Mouse (Mus musculus) lung, embryonic 14.5 days (tissue): ENCODE data around the gene Rassf7. TPM values are rescaled to one million over a fixed set of nuclear protein-coding genes. Genes with fewer than 3 reads are reported as not detected.
A peak's percentile ranks its signal among the peaks of the same experiment; 100 is the strongest.

Experiments
- ATAC-seq: fragments of 200-750 bp; cut with Nextera tagmentation; 2 replicates; pipeline ENCODE4 v1.8.0; 2017; ENCODE audit warnings: mild to moderate bottlenecking, moderate TSS enrichment, moderate library complexity; ENCODE audit not compliant: insufficient read depth
- DNase-seq: peaks from one replicate; pipeline ENCODE4 v3.0.0-alpha.2; 2015
- H3K27ac ChIP-seq: fragments of 300-500 bp; sonication (generic); 2 replicates; pipeline ENCODE4 v1.5.1; 2014; ENCODE audit warnings: low read depth, mild to moderate bottlenecking, moderate library complexity
- H3K27me3 ChIP-seq: fragments of 300-500 bp; sonication (generic); 2 replicates; pipeline ENCODE4 v1.6.1; 2014; ENCODE audit warnings: low read length, control low read depth; ENCODE audit not compliant: insufficient read depth
- H3K36me3 ChIP-seq: fragments of 300-500 bp; sonication (generic); 2 replicates; pipeline ENCODE4 v1.6.1; 2014; ENCODE audit warnings: control low read depth; ENCODE audit not compliant: insufficient read depth
- H3K4me1 ChIP-seq: fragments of 300-500 bp; sonication (generic); 2 replicates; pipeline ENCODE4 v1.6.1; 2014; ENCODE audit warnings: antibody characterized with exemption, control low read depth; ENCODE audit not compliant: insufficient read depth
- H3K4me2 ChIP-seq: fragments of 300-500 bp; sonication (generic); 2 replicates; pipeline ENCODE4 v1.6.1; 2014; ENCODE audit warnings: mild to moderate bottlenecking
- H3K4me3 ChIP-seq: fragments of 300-500 bp; sonication (generic); 2 replicates; pipeline ENCODE4 v1.5.1; 2014; ENCODE audit warnings: low read depth, low read length
- H3K9ac ChIP-seq: fragments of 300-500 bp; sonication (generic); 2 replicates; pipeline ENCODE4 v1.6.1; 2014
- H3K9me3 ChIP-seq: fragments of 300-500 bp; sonication (generic); 2 replicates; pipeline ENCODE4 v1.6.1; 2016; ENCODE audit warnings: low read depth, low read length, control low read depth
- CTCF ChIP-seq: IDR thresholded peaks from 2 replicates; pipeline ENCODE4 v1.5.1; 2016; ENCODE audit warnings: antibody characterized with exemption, low read depth
- WGBS: fragments of 180-500 bp; shearing (Covaris S2); extraction: QIAGEN DNeasy Blood & Tissue Kit; methylation state at CpG from one replicate; pipeline ENCODE4 v1.1.7; 2014; 5-methylcytosine and 5-hydroxymethylcytosine counted together
- polyA plus RNA-seq: library from polyadenylated mRNA; unstranded; fragments of >200 nt; fragmentation: Nextera tagmentation; extraction: Ambion mirVana; gene quantifications from 2 replicates; pipeline ENCODE4 v1.2.1, GENCODE M21; 2014

Gene Rassf7
- polyA plus RNA-seq, 1 experiment from 2014 or later = 38.9 TPM

DNA sequence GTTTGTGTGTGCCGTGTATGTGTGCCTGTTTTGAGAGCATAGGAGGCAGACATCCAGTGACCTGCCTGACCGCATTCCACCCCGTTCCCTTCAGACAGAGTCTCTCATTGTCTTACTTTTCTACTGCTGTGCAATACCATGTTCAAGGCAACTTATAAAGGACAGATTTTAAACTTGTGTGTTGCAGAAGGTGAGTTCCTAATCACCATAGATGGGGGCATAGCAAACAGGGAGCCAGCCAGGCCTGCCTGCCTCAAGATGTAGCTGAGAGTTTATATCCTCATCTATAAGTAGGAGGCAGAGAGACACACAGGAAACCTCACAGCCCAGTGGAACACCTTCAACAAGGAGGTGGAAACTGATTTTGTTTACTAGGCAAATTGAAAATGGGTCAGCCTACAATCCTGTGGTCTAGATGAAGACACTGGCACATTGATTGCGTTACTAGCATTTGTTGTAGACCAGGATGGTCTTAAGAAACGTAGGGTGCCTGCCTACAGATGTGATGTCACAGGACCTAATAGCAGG lies 42.3 kb upstream of the Rassf7 start:
- ATAC-seq (no peak), DNase-seq (no peak)
- Histone ChIP-seq H3K27me3 (no peaks in the 10 kb centered on the region), H3K4me1 (peaks cover 13% of the 10 kb centered on the region; the same call in 1 of the 2 replicates), H3K27ac (peak overlapping the region; percentile 89), H3K9ac (peak overlapping the region; percentile 69), H3K4me3 (peak overlapping the region; percentile 45), H3K36me3 (no peaks in the 10 kb centered on the region), H3K4me2 (peak overlapping the region; percentile 79), H3K9me3 (no peaks in the 10 kb centered on the region)
- no peak for TF ChIP-seq CTCF
- 67% methylated on average over 5 of the region's 5 CpGs for WGBS

DNA sequence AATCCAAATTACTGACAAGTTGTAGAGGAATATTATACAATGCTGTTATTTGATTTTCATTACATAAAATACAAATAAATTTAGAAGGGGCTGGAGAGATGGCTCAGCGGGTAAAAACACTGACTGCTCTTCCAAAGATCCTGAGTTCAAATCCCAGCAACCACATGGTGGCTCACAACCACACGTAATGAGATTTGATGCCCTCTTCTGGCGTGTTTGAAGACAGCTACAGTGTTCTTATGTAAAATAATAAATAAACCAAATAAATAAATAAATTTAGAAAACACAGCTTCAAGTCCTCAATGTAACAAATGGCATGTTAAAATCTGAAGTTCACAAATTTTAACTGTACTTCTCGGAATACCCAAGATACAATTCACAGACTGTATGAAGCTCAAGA lies 40.6 kb upstream of the Rassf7 start:
- no peaks in the 10 kb centered on the region for H3K36me3 ChIP-seq
- 85% methylated on average over 4 of the region's 4 CpGs for WGBS
- H3K27me3 ChIP-seq = no peaks in the 10 kb centered on the region
- no peak overlapping the region for H3K4me2 ChIP-seq
- H3K9me3 ChIP-seq = no peaks in the 10 kb centered on the region
- peaks cover 9% of the 10 kb centered on the region; the same call in 1 of the 2 replicates for H3K4me1 ChIP-seq
- no peak overlapping the region for H3K4me3 ChIP-seq
- TF ChIP-seq CTCF = peak; percentile 2; the same call in 1 of the 2 replicates
- DNase-seq (no peak), ATAC-seq (no peak)
- no peak overlapping the region for H3K27ac ChIP-seq
- no peak overlapping the region for H3K9ac ChIP-seq

DNA sequence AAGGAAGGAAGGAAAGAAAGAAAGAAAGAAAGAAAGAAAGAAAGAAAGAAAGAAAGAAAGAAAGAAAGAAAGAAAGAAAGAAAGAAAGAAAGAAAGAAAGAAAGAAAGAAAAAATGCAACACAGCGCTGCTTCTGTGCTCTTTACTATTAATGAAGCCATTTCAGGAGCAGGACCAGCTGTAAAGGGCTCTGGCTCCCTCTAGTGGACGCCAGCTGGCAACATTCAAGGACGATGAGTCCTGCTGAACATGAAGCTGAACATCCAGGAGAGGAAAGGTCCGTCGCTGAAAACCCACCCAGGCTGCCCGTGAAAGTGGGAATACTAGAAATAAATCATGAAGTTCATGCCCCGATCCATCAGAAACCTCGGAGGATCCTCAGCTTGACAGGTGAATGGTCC lies 39.5 kb upstream of the Rassf7 start:
- no peaks in the 10 kb centered on the region for H3K9me3 ChIP-seq
- WGBS = 1% methylated on average over 8 of the region's 8 CpGs
- H3K4me1 ChIP-seq = peaks cover 9% of the 10 kb centered on the region; the same call in 1 of the 2 replicates
- H3K27ac ChIP-seq = no peak overlapping the region
- no peaks in the 10 kb centered on the region for H3K27me3 ChIP-seq
- peak; percentile 97 for TF ChIP-seq CTCF
- H3K36me3 ChIP-seq = no peaks in the 10 kb centered on the region
- H3K4me3 ChIP-seq = no peak overlapping the region
- no peak for ATAC-seq
- no peak overlapping the region for H3K4me2 ChIP-seq
- no peak overlapping the region for H3K9ac ChIP-seq
- peak; percentile 97 for DNase-seq

DNA sequence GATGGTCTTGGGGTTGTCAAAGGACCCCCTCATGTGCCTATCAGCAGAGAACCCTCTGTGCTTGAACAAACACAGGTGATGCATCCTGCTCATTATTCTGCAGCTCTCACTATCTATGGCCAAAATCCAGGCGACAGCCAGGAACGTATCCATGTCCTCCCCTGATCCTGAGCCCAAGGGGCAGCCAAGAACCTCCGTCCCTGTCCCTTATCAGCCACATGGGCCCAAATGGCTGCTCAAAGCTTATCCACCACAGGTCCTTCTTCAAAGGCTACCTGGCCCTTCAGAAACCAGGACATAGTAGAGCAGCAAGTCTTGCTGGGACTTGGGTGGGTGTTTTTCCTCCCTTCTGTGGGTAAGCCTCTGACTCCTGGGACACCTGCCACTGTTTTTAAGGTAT lies 27.5 kb upstream of the Rassf7 start:
- Histone ChIP-seq H3K4me2 (no peak overlapping the region), H3K36me3 (peaks cover 34% of the 10 kb centered on the region), H3K9me3 (no peaks in the 10 kb centered on the region), H3K27me3 (no peaks in the 10 kb centered on the region), H3K9ac (no peak overlapping the region), H3K27ac (no peak overlapping the region), H3K4me3 (no peak overlapping the region), H3K4me1 (peaks cover 10% of the 10 kb centered on the region)
- WGBS = 81% methylated on average over 3 of the region's 3 CpGs
- ATAC-seq (no peak), DNase-seq (no peak)
- TF ChIP-seq CTCF = no peak

DNA sequence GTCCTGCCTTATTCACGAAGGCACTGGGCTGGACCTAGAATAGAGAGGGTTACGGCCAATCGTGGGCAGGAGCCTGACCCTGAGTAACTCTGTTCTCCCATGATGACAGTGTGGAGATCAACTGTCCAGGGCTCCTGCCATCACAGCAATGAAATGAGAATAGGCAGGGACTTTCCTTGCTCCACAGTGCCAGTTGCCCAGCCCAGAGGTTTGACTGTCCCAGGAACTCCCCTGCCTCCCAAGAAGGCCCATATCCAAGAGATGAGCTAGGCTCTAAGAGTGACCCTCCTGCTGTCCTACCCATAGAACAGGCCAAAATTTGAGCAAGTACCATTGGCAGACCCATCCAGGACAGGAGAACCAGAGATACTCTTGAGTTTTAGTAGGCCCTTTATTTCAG lies 26.9 kb upstream of the Rassf7 start:
- H3K9me3 ChIP-seq = no peaks in the 10 kb centered on the region
- TF ChIP-seq CTCF = no peak
- 90% methylated on average over 3 of the region's 3 CpGs for WGBS
- H3K4me1 ChIP-seq = peaks cover 10% of the 10 kb centered on the region
- H3K36me3 ChIP-seq = peaks cover 34% of the 10 kb centered on the region
- no peak overlapping the region for H3K9ac ChIP-seq
- H3K27me3 ChIP-seq = no peaks in the 10 kb centered on the region
- no peak overlapping the region for H3K4me3 ChIP-seq
- no peak overlapping the region for H3K4me2 ChIP-seq
- no peak for DNase-seq
- no peak overlapping the region for H3K27ac ChIP-seq
- no peak for ATAC-seq

DNA sequence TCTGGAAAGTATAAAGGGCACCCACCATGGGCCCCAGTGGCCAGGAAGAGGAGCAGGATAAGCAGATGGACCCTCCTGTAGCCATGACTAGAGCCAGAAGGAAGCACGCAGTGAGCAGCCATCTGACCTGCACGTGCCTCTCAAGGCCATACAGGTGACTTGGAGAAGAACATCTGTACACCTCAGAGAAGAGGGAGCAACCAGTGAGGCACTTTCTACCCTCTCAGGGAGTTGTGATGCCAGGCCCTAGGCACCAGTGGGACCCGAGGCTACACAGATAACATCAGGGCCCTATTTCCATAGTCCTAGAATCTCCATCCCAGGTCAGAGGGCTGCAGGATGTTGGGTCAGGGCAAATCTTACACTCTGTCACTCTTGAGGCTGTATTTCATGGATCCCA lies 25.4 kb upstream of the Rassf7 start:
- ATAC-seq (no peak), DNase-seq (no peak)
- Histone ChIP-seq H3K36me3 (peaks cover 34% of the 10 kb centered on the region), H3K9ac (no peak overlapping the region), H3K4me1 (peaks cover 10% of the 10 kb centered on the region), H3K4me3 (no peak overlapping the region), H3K9me3 (no peaks in the 10 kb centered on the region), H3K27me3 (no peaks in the 10 kb centered on the region), H3K27ac (no peak overlapping the region), H3K4me2 (no peak overlapping the region)
- 94% methylated on average over 3 of the region's 3 CpGs for WGBS
- TF ChIP-seq CTCF = no peak

DNA sequence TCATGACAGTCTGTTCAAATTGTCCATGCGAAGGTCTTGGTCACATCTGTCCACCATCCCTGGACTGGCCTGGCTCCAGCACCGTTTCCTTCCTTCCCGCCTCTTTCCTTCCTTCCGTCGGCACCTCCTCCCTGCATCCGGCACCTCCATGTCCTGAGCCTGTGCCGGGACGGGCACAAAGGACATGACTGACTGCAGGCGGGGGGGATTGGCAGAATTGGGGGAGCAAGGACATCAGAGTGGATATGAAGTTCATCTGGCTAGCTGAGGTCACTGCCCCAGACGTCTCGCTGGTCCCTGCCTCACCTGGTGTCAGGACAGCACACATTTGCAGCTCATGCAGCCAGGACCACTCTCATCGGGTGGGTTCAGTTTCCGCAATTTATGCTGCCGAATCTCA lies 24.6 kb upstream of the Rassf7 start:
- H3K4me3 ChIP-seq = no peak overlapping the region
- H3K4me1 ChIP-seq = peaks cover 10% of the 10 kb centered on the region
- H3K9ac ChIP-seq = no peak overlapping the region; the same call in 1 of the 2 replicates
- DNase-seq = no peak
- peak overlapping the region; percentile 18; the same call in 1 of the 2 replicates for H3K4me2 ChIP-seq
- H3K27me3 ChIP-seq = no peaks in the 10 kb centered on the region
- no peak for ATAC-seq
- 76% methylated on average over 14 of the region's 14 CpGs for WGBS
- TF ChIP-seq CTCF = no peak
- H3K27ac ChIP-seq = no peak overlapping the region
- no peaks in the 10 kb centered on the region for H3K9me3 ChIP-seq
- peaks cover 34% of the 10 kb centered on the region for H3K36me3 ChIP-seq
